30 mouse cellular contexts compared by ENCODE assay signal in genomic region chr2:102778208-102778607, GRCm38 (mm10).
DNase-seq lines count a peak whose midpoint lies in the region; ATAC-seq and TF ChIP-seq lines count a peak whose summit lies in the region.
"Had no signal": no experiment of that assay in that cellular context is flagged by ENCODE, and none has a peak within 500 bp of the region (broad histone marks: within the 10 kb centered on the region; RNA-seq: fewer than 3 reads in every experiment).

No protein-coding gene starts in this region.

- TF ChIP-seq POLR2A in kidney, adult 2 months (IDR thresholded peaks at IDR 0.05; ENCODE audit: low read depth, low read length): no peak

- DNase-seq in adrenal gland, adult 2 months: peak; percentile 64
- no peak for DNase-seq in adrenal gland, postnatal 25 days
- peak; percentile 4 for DNase-seq in kidney, adult 2 months
- DNase-seq in kidney, postnatal 36 days: no peak
- peak; percentile 32 for DNase-seq in Muller cell, postnatal 12 days (ENCODE audit: inconsistent ontology term)
- DNase-seq in gonadal fat pad, adult 2 months (ENCODE audit: low read depth): peak; percentile 75
- DNase-seq: B cell, adult 2 months; cerebellum, adult 11 months; cerebellum, adult 2 months; cerebellum, adult 9-11 months; cerebellum, postnatal 25 days; gastrocnemius, postnatal 10 days; gastrocnemius, postnatal 36 days; heart, adult 18-20 months; heart, postnatal 14 days; heart, postnatal 4 days had no signal

- no peaks in the 10 kb centered on the region for H3K4me1 ChIP-seq in kidney, adult 2 months (ENCODE audit: control insufficient read depth, insufficient read depth, low read length)
- H3K4me1 ChIP-seq: embryonic facial prominence, embryonic 10.5 days; forebrain, embryonic 10.5 days; forebrain, embryonic 13.5 days; heart, embryonic 10.5 days; heart, embryonic 13.5 days had no signal

- 83% methylated on average over 3 of the region's 3 CpGs for WGBS in kidney, adult 2 months

- no peak overlapping the region for H3K27ac ChIP-seq in kidney, adult 2 months (ENCODE audit: insufficient read depth, low read depth, low read length)
- H3K27ac ChIP-seq: embryonic facial prominence, embryonic 10.5 days; embryonic facial prominence, embryonic 13.5 days; forebrain, embryonic 10.5 days; forebrain, embryonic 13.5 days; heart, embryonic 10.5 days; heart, embryonic 13.5 days; hindbrain, embryonic 14.5 days; hindbrain, postnatal 0 days had no signal

- no peaks in the 10 kb centered on the region for H3K36me3 ChIP-seq in kidney, adult 2 months (ENCODE audit: control insufficient read depth, insufficient read depth, low read length)
- H3K36me3 ChIP-seq: embryonic facial prominence, embryonic 10.5 days; embryonic facial prominence, embryonic 13.5 days; forebrain, embryonic 10.5 days; G1E; heart, embryonic 10.5 days; heart, embryonic 13.5 days had no signal

- no peaks in the 10 kb centered on the region for H3K27me3 ChIP-seq in kidney, adult 2 months (replicated peaks; ENCODE audit: control insufficient read depth, insufficient read depth, low read length)
- H3K27me3 ChIP-seq: CH12.LX; embryonic facial prominence, embryonic 13.5 days; forebrain, embryonic 13.5 days; heart, embryonic 13.5 days had no signal

- TF ChIP-seq CTCF in kidney, adult 2 months (conservative IDR thresholded peaks at IDR 0.05; ENCODE audit: insufficient read depth, insufficient read length, low read depth, low read length): no peak

- no peak for ATAC-seq in inflammation-experienced regulatory T-cells, adult 6 months
- ATAC-seq: forebrain, embryonic 13.5 days; forebrain, embryonic 16.5 days; hindbrain, postnatal 0 days; intestine, postnatal 0 days had no signal

- no peak overlapping the region for H3K4me3 ChIP-seq in kidney, adult 2 months (ENCODE audit: insufficient read depth, low read depth, low read length)
- H3K4me3 ChIP-seq: embryonic facial prominence, embryonic 10.5 days; embryonic facial prominence, embryonic 13.5 days; erythroblast, embryonic 14.5 days; forebrain, embryonic 10.5 days; forebrain, embryonic 13.5 days; heart, embryonic 10.5 days; heart, embryonic 13.5 days had no signal

Comparison
In these comparisons a context has a peak if more than half of its experiments do, and no peak if none do; other contexts are left out.
1. DNase-seq: peak in adrenal gland, adult 2 months (single experiment), kidney, adult 2 months (single experiment), Muller cell, postnatal 12 days (single experiment) and gonadal fat pad, adult 2 months (single experiment); none in adrenal gland, postnatal 25 days (single experiment) and kidney, postnatal 36 days (0 of 2).